Mouse (Mus musculus): ENCODE results near the gene Prox2. TPM values are rescaled to one million over a fixed set of nuclear protein-coding genes. Genes with fewer than 3 reads are reported as not detected.

The Prox2 gene
- 2.5 and 3.7 TPM in 2 replicates for polyA plus RNA-seq (2016; fragmentation: Nextera tagmentation; extraction: Ambion mirVana)

GRCm38 (mm10) chr12:85110698-85111592 is at the start of gene Prox2, which contains the start of gene Dlst:
Prox2 (minus strand) TSS chr12:85110759.
Dlst (plus strand) TSS chr12:85110833.
- H3K4me2 ChIP-seq (replicated peaks) = peak within 1 kb of the TSS; percentile 95
- ATAC-seq (ENCODE audit: low FRiP score, low read depth) = peak; percentile 97
- no peaks in the 10 kb centered on the region for H3K27me3 ChIP-seq
- peak within 1 kb of the TSS; percentile 98 for H3K9ac ChIP-seq (replicated peaks)
- H3K27ac ChIP-seq (replicated peaks) = peak within 1 kb of the TSS; percentile 81
- no peaks in the 10 kb centered on the region for H3K9me3 ChIP-seq
- H3K4me1 ChIP-seq = peaks cover 39% of the 10 kb centered on the region
- under 1% methylated on average over 83 of the region's 83 CpGs for WGBS
- 0 out of 2 replicates have a peak, but pooled peaks cover 5% of the 10 kb centered on the region for H3K36me3 ChIP-seq
- peak within 1 kb of the TSS; percentile 100 for H3K4me3 ChIP-seq

GRCm38 (mm10) chr12:85159592-85159991 is 49.0 kb upstream of the Prox2 start:
- no peak overlapping the region for H3K4me2 ChIP-seq (replicated peaks)
- no peaks in the 10 kb centered on the region for H3K4me1 ChIP-seq
- H3K27me3 ChIP-seq = no peaks in the 10 kb centered on the region
- H3K9me3 ChIP-seq = no peaks in the 10 kb centered on the region
- no peak overlapping the region for H3K27ac ChIP-seq (replicated peaks)
- H3K36me3 ChIP-seq = no peaks in the 10 kb centered on the region
- no peak for ATAC-seq (ENCODE audit: low FRiP score, low read depth)
- WGBS = 72% methylated on average over 5 of the region's 5 CpGs
- no peak overlapping the region for H3K9ac ChIP-seq (replicated peaks)
- H3K4me3 ChIP-seq = no peak overlapping the region

GRCm38 (mm10) chr12:85158801-85159200 is 48.2 kb upstream of the Prox2 start:
- Histone ChIP-seq H3K27ac (replicated peaks) (no peak overlapping the region), H3K27me3 (no peaks in the 10 kb centered on the region), H3K4me2 (replicated peaks) (no peak overlapping the region), H3K36me3 (no peaks in the 10 kb centered on the region), H3K9ac (replicated peaks) (no peak overlapping the region), H3K9me3 (no peaks in the 10 kb centered on the region), H3K4me1 (no peaks in the 10 kb centered on the region), H3K4me3 (no peak overlapping the region)
- ATAC-seq (ENCODE audit: low FRiP score, low read depth) = no peak
- WGBS = 86% methylated on average over 8 of the region's 8 CpGs

GRCm38 (mm10) chr12:85157797-85158460 is 47.4 kb upstream of the Prox2 start:
- 92% methylated on average over 14 of the region's 14 CpGs for WGBS
- Histone ChIP-seq H3K36me3 (no peaks in the 10 kb centered on the region), H3K27me3 (no peaks in the 10 kb centered on the region)

GRCm38 (mm10) chr12:85156324-85156723 is 45.8 kb upstream of the Prox2 start:
- 84% methylated on average over 6 of the region's 6 CpGs for WGBS
- H3K27me3 ChIP-seq = peaks cover 6% of the 10 kb centered on the region
- no peaks in the 10 kb centered on the region for H3K9me3 ChIP-seq
- no peaks in the 10 kb centered on the region for H3K36me3 ChIP-seq
- H3K4me2 ChIP-seq (replicated peaks) = no peak overlapping the region
- H3K9ac ChIP-seq (replicated peaks) = no peak overlapping the region
- H3K4me1 ChIP-seq = no peaks in the 10 kb centered on the region
- H3K4me3 ChIP-seq = no peak overlapping the region
- H3K27ac ChIP-seq (replicated peaks) = no peak overlapping the region
- no peak for ATAC-seq (ENCODE audit: low FRiP score, low read depth)

More at GRCm38 (mm10) chr12:85157797-85158460, 47.4 kb upstream of the Prox2 start:
- Histone ChIP-seq H3K9ac (replicated peaks) (no peak overlapping the region), H3K4me3 (no peak overlapping the region), H3K4me2 (replicated peaks) (no peak overlapping the region), H3K9me3 (no peaks in the 10 kb centered on the region), H3K27ac (replicated peaks) (no peak overlapping the region), H3K4me1 (no peaks in the 10 kb centered on the region)
- no peak for ATAC-seq (ENCODE audit: low FRiP score, low read depth)

- H3K9me3 ChIP-seq = no peaks in the 10 kb centered on the region
- H3K4me2 ChIP-seq (replicated peaks) = no peak overlapping the region
- WGBS = 86% methylated on average over 3 of the region's 3 CpGs
- ATAC-seq (ENCODE audit: low FRiP score, low read depth) = no peak
- no peaks in the 10 kb centered on the region for H3K36me3 ChIP-seq
- no peak overlapping the region for H3K4me3 ChIP-seq
- no peak overlapping the region for H3K9ac ChIP-seq (replicated peaks)
- peaks cover 31% of the 10 kb centered on the region for H3K27me3 ChIP-seq
- no peak overlapping the region for H3K27ac ChIP-seq (replicated peaks)
- H3K4me1 ChIP-seq = peaks cover 10% of the 10 kb centered on the region; the same call in 1 of the 2 replicates
Observed at GRCm38 (mm10) chr12:85153011-85153410, 42.5 kb upstream of the Prox2 start.

GRCm38 (mm10) chr12:85151002-85151774 is 40.6 kb upstream of the Prox2 start, which contains the start of gene Rps6kl1:
Rps6kl1 (minus strand) TSS chr12:85151264.
- Histone ChIP-seq H3K4me2 (replicated peaks) (peak within 1 kb of the TSS; percentile 47), H3K27ac (replicated peaks) (no peak within 1 kb of the TSS), H3K9me3 (no peaks in the 10 kb centered on the region), H3K27me3 (peaks cover 31% of the 10 kb centered on the region), H3K4me1 (peaks cover 15% of the 10 kb centered on the region), H3K36me3 (no peaks in the 10 kb centered on the region), H3K4me3 (peak within 1 kb of the TSS; percentile 44), H3K9ac (replicated peaks) (peak within 1 kb of the TSS; percentile 35)
- WGBS = 16% methylated on average over 28 of the region's 28 CpGs
- ATAC-seq (ENCODE audit: low FRiP score, low read depth) = peak; percentile 83

- peak overlapping the region; percentile 44 for H3K4me3 ChIP-seq
- peak; percentile 30; the same call in 1 of the 2 replicates for ATAC-seq (ENCODE audit: low FRiP score, low read depth)
- 7% methylated on average over 20 of the region's 20 CpGs for WGBS
- peaks cover 31% of the 10 kb centered on the region for H3K27me3 ChIP-seq
- H3K36me3 ChIP-seq = no peaks in the 10 kb centered on the region
- no peak overlapping the region for H3K27ac ChIP-seq (replicated peaks)
- peaks cover 15% of the 10 kb centered on the region for H3K4me1 ChIP-seq
- peak overlapping the region; percentile 47 for H3K4me2 ChIP-seq (replicated peaks)
- H3K9ac ChIP-seq (replicated peaks) = peak overlapping the region; percentile 35
- H3K9me3 ChIP-seq = no peaks in the 10 kb centered on the region
Observed at GRCm38 (mm10) chr12:85150321-85151001, 39.9 kb upstream of the Prox2 start.

- no peaks in the 10 kb centered on the region for H3K36me3 ChIP-seq
- peaks cover 31% of the 10 kb centered on the region for H3K27me3 ChIP-seq
- H3K9me3 ChIP-seq = no peaks in the 10 kb centered on the region
- H3K9ac ChIP-seq (replicated peaks) = no peak overlapping the region
- no peak overlapping the region for H3K4me2 ChIP-seq (replicated peaks)
- no peak overlapping the region for H3K27ac ChIP-seq (replicated peaks)
- no peak overlapping the region for H3K4me3 ChIP-seq
- WGBS = 75% methylated on average over 9 of the region's 9 CpGs
- H3K4me1 ChIP-seq = peaks cover 15% of the 10 kb centered on the region
- ATAC-seq (ENCODE audit: low FRiP score, low read depth) = no peak
Observed at GRCm38 (mm10) chr12:85146881-85147280, 36.3 kb upstream of the Prox2 start.

GRCm38 (mm10) chr12:85146355-85146754 is 35.8 kb upstream of the Prox2 start:
- Histone ChIP-seq H3K4me3 (no peak overlapping the region), H3K9ac (replicated peaks) (no peak overlapping the region), H3K4me2 (replicated peaks) (no peak overlapping the region), H3K27ac (replicated peaks) (no peak overlapping the region), H3K36me3 (no peaks in the 10 kb centered on the region), H3K9me3 (no peaks in the 10 kb centered on the region), H3K27me3 (peaks cover 26% of the 10 kb centered on the region), H3K4me1 (peaks cover 15% of the 10 kb centered on the region)
- WGBS = 40% methylated on average over 9 of the region's 11 CpGs
- ATAC-seq (ENCODE audit: low FRiP score, low read depth) = no peak

- Histone ChIP-seq H3K4me1 (peaks cover 11% of the 10 kb centered on the region), H3K27me3 (peaks cover 19% of the 10 kb centered on the region), H3K9ac (replicated peaks) (no peak overlapping the region), H3K4me3 (no peak overlapping the region), H3K9me3 (no peaks in the 10 kb centered on the region), H3K27ac (replicated peaks) (no peak overlapping the region), H3K4me2 (replicated peaks) (no peak overlapping the region), H3K36me3 (no peaks in the 10 kb centered on the region)
- no peak for ATAC-seq (ENCODE audit: low FRiP score, low read depth)
- WGBS = 75% methylated on average over 9 of the region's 9 CpGs
Observed at GRCm38 (mm10) chr12:85145630-85146029, 35.1 kb upstream of the Prox2 start.
